Mouse (Mus musculus) myocyte (in vitro differentiated cells): ENCODE measurements around the gene Tbc1d5. TPM values are rescaled to one million over a fixed set of nuclear protein-coding genes. Genes with fewer than 3 reads are reported as not detected.

Experiments used
- H3K27me3 ChIP-seq: one replicate; pipeline ENCODE4 v1.6.1; 2011; ENCODE audit not compliant: control insufficient read depth, insufficient read depth, insufficient read length
- H3K36me3 ChIP-seq: one replicate; pipeline ENCODE4 v1.6.1; 2011; ENCODE audit not compliant: control insufficient read depth, insufficient read depth
- H3K4me2 ChIP-seq: one replicate; pipeline ENCODE4 v1.6.1; 2011; ENCODE audit warnings: low read depth, control low read depth
- H3K4me3 ChIP-seq: one replicate; pipeline ENCODE4 v1.5.1; 2011; ENCODE audit warnings: mild to moderate bottlenecking, control low read depth, moderate library complexity
- H3K79me2 ChIP-seq: one replicate; pipeline ENCODE4 v1.6.1; 2011; ENCODE audit not compliant: control insufficient read depth, insufficient read depth
- H3ac ChIP-seq: one replicate; pipeline ENCODE4 v1.6.1; 2011; ENCODE audit not compliant: control insufficient read depth, insufficient read length
- CEBPB ChIP-seq: IDR thresholded peaks from 2 replicates; pipeline ENCODE4 v1.6.1; 2011; ENCODE audit warnings: mild to moderate bottlenecking, moderate library complexity; ENCODE audit not compliant: poor library complexity, insufficient read depth, severe bottlenecking
- E2F4 ChIP-seq: IDR thresholded peaks from one replicate; pipeline ENCODE4 v1.6.1; 2011; ENCODE audit warnings: mild to moderate bottlenecking, control low read depth, moderate library complexity; ENCODE audit not compliant: insufficient read depth
- MAX ChIP-seq: IDR thresholded peaks from one replicate; pipeline ENCODE4 v1.6.1; 2011; ENCODE audit warnings: low read depth, mild to moderate bottlenecking, control low read depth
- MYOD1 ChIP-seq, 3 experiments: IDR thresholded peaks; one replicate each; pipeline ENCODE4 v1.6.1; 2011; ENCODE audit warnings: control low read depth in 2 of 3, low read depth in 2 of 3, mild to moderate bottlenecking in 2 of 3, moderate library complexity in 1 of 3; ENCODE audit not compliant: insufficient read length in 2 of 3, control insufficient read depth in 1 of 3
- MYOG ChIP-seq, 3 experiments: IDR thresholded peaks; one replicate each; pipeline ENCODE4 v1.6.1; 2011; ENCODE audit warnings: control low read depth in 2 of 3, low read depth in 2 of 3, mild to moderate bottlenecking in 2 of 3; ENCODE audit not compliant: insufficient read length in 2 of 3, control insufficient read depth in 1 of 3, insufficient read depth in 1 of 3
- POLR2A ChIP-seq: IDR thresholded peaks from one replicate; pipeline ENCODE4 v1.6.1; 2011; ENCODE audit warnings: low read depth, mild to moderate bottlenecking, control low read depth, moderate library complexity; ENCODE audit not compliant: insufficient read length
- POLR2AphosphoS2 ChIP-seq: IDR thresholded peaks from one replicate; pipeline ENCODE4 v1.6.1; 2011; ENCODE audit warnings: low read depth, control low read depth; ENCODE audit not compliant: insufficient read length
- REST ChIP-seq: IDR thresholded peaks from one replicate; pipeline ENCODE4 v1.6.1; 2011; ENCODE audit warnings: mild to moderate bottlenecking, control low read depth, moderate library complexity; ENCODE audit not compliant: insufficient read depth, insufficient read length
- SRF ChIP-seq: IDR thresholded peaks from one replicate; pipeline ENCODE4 v1.6.1; 2011; ENCODE audit warnings: low read depth; ENCODE audit not compliant: control insufficient read depth, insufficient read length
- TCF12 ChIP-seq: IDR thresholded peaks from one replicate; pipeline ENCODE4 v1.6.1; 2011; ENCODE audit warnings: mild to moderate bottlenecking, control low read depth; ENCODE audit not compliant: poor library complexity, insufficient read depth, severe bottlenecking
- TCF3 ChIP-seq: IDR thresholded peaks from one replicate; pipeline ENCODE4 v1.6.1; 2011; ENCODE audit warnings: low read depth, control low read depth; ENCODE audit not compliant: insufficient read length
- USF1 ChIP-seq: IDR thresholded peaks from one replicate; pipeline ENCODE4 v1.6.1; 2011; ENCODE audit warnings: low read depth, mild to moderate bottlenecking, control low read depth, moderate library complexity
- polyA plus RNA-seq: library from polyadenylated mRNA; unstranded; fragments of >200 nt; fragmentation: generic; extraction: Trizol; gene quantifications from one replicate; pipeline ENCODE4 v1.2.1, GENCODE M21; 2012; ENCODE audit warnings: missing spikeins

The Tbc1d5 gene
- polyA plus RNA-seq, 1 experiment = 6.3 TPM

GRCm38 (mm10) chr17:50874067-50874466 lies 305.1 kb downstream of the Tbc1d5 start:
- Histone ChIP-seq H3ac (no peak overlapping the region), H3K79me2 (no peaks in the 10 kb centered on the region), H3K4me3 (no peak overlapping the region), H3K36me3 (no peaks in the 10 kb centered on the region), H3K4me2 (no peak overlapping the region), H3K27me3 (no peaks in the 10 kb centered on the region)
- TF ChIP-seq REST = no peak
- TF ChIP-seq POLR2AphosphoS2 = no peak
- no peak for TF ChIP-seq MAX
- TF ChIP-seq MYOG (IDR thresholded peaks at IDR 0.05; ENCODE audit: control insufficient read depth in 1 of 3, insufficient read depth in 1 of 3, insufficient read length in 2 of 3, low read depth in 2 of 3) = no peak
- TF ChIP-seq MYOD1 (IDR thresholded peaks at IDR 0.05; ENCODE audit: control insufficient read depth in 1 of 3, insufficient read length in 2 of 3, low read depth in 2 of 3) = no peak
- no peak for TF ChIP-seq TCF3
- TF ChIP-seq E2F4 = no peak
- no peak for TF ChIP-seq TCF12
- no peak for TF ChIP-seq POLR2A
- TF ChIP-seq SRF = no peak
- TF ChIP-seq USF1 = no peak
- no peak for TF ChIP-seq CEBPB

- no peaks in the 10 kb centered on the region for H3K27me3 ChIP-seq
- TF ChIP-seq SRF (no peak), CEBPB (no peak), POLR2A (no peak), TCF3 (no peak), USF1 (no peak), MYOD1 (IDR thresholded peaks at IDR 0.05; ENCODE audit: control insufficient read depth in 1 of 3, insufficient read length in 2 of 3, low read depth in 2 of 3) (no peak), E2F4 (no peak), MYOG (IDR thresholded peaks at IDR 0.05; ENCODE audit: control insufficient read depth in 1 of 3, insufficient read depth in 1 of 3, insufficient read length in 2 of 3, low read depth in 2 of 3) (no peak), TCF12 (no peak), REST (no peak), POLR2AphosphoS2 (no peak), MAX (no peak)
These were observed 306.6 kb downstream of the Tbc1d5 start for GRCm38 (mm10) chr17:50872600-50872999.

GRCm38 (mm10) chr17:50867297-50867696 lies 311.9 kb downstream of the Tbc1d5 start:
- Histone ChIP-seq H3K4me3 (no peak overlapping the region), H3K79me2 (no peaks in the 10 kb centered on the region), H3K4me2 (no peak overlapping the region), H3ac (no peak overlapping the region), H3K27me3 (no peaks in the 10 kb centered on the region), H3K36me3 (no peaks in the 10 kb centered on the region)
- no peak for TF ChIP-seq TCF3
- no peak for TF ChIP-seq CEBPB
- no peak for TF ChIP-seq MAX
- no peak for TF ChIP-seq TCF12
- no peak for TF ChIP-seq E2F4
- TF ChIP-seq USF1 = no peak
- no peak for TF ChIP-seq MYOD1 (IDR thresholded peaks at IDR 0.05; ENCODE audit: control insufficient read depth in 1 of 3, insufficient read length in 2 of 3, low read depth in 2 of 3)
- TF ChIP-seq MYOG (IDR thresholded peaks at IDR 0.05; ENCODE audit: control insufficient read depth in 1 of 3, insufficient read depth in 1 of 3, insufficient read length in 2 of 3, low read depth in 2 of 3) = no peak
- no peak for TF ChIP-seq POLR2A
- no peak for TF ChIP-seq REST
- no peak for TF ChIP-seq SRF

More at GRCm38 (mm10) chr17:50872600-50872999, 306.6 kb downstream of the Tbc1d5 start:
- Histone ChIP-seq H3K36me3 (no peaks in the 10 kb centered on the region), H3K4me2 (no peak overlapping the region), H3K4me3 (no peak overlapping the region), H3ac (no peak overlapping the region), H3K79me2 (no peaks in the 10 kb centered on the region)

- H3K79me2 ChIP-seq = no peaks in the 10 kb centered on the region
- TF ChIP-seq SRF (no peak), MYOG (IDR thresholded peaks at IDR 0.05; ENCODE audit: control insufficient read depth in 1 of 3, insufficient read depth in 1 of 3, insufficient read length in 2 of 3, low read depth in 2 of 3) (no peak), TCF12 (no peak), MYOD1 (IDR thresholded peaks at IDR 0.05; ENCODE audit: control insufficient read depth in 1 of 3, insufficient read length in 2 of 3, low read depth in 2 of 3) (no peak), USF1 (no peak), CEBPB (no peak), REST (no peak), E2F4 (no peak), TCF3 (no peak), POLR2A (no peak), MAX (no peak), POLR2AphosphoS2 (no peak)
- H3ac ChIP-seq = no peak overlapping the region
- no peak overlapping the region for H3K4me2 ChIP-seq
- no peak overlapping the region for H3K4me3 ChIP-seq
- H3K27me3 ChIP-seq = no peaks in the 10 kb centered on the region
- H3K36me3 ChIP-seq = no peaks in the 10 kb centered on the region
These were observed 314.4 kb downstream of the Tbc1d5 start for GRCm38 (mm10) chr17:50864781-50865180.
